In the genomic region with DNA sequence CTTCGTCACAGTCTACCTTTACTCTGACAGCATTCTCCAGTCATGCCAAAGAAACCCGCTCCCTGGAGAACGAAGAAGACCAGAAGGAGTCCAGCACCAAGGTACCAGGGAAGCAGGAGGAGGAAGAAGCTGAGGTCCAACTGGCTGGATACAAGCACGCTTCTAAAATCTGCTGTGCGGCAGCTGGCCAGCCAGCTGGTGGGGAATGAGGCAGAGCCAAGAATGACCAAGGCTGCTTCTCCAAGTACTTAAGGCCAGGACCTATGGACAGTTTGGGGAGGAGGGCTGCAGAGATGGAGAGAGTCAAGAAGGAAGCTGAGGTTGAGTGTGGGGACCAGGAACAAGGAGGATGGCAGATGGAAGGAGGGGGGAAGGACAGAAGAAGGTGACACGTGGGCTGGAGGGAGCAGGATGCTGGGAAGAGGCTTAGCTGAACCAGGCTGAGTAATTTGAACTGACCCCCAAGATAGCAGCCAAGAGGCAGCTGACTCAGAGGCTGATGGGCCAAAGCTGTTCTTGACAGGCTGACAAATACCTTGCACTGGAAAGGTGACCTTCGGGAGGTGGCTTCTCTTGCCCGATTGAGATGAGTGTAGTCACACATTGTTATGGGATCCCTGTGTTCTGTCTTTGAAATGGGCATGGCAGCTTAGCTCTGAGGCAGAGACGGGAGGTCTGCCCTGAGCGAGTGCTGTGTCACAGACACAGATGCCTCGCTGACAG, we compare ENCODE assay signal across 16 mouse cellular contexts. TPM values are rescaled to one million over a fixed set of nuclear protein-coding genes. Genes with fewer than 3 reads are reported as not detected.
DNase-seq lines count a peak whose midpoint lies in the region; ATAC-seq and TF ChIP-seq lines count a peak whose summit lies in the region.
"Had no signal": no experiment of that assay in that cellular context is flagged by ENCODE, and none has a peak within 500 bp of the region (broad histone marks: within the 10 kb centered on the region; RNA-seq: fewer than 3 reads in every experiment).

No protein-coding gene starts in this region.

- H3K4me1 ChIP-seq in heart, postnatal 0 days (ENCODE audit: control insufficient read depth, insufficient read depth) = peaks cover 27% of the 10 kb centered on the region
- H3K4me1 ChIP-seq: liver, embryonic 15.5 days had no signal

- no peaks in the 10 kb centered on the region for H3K9me3 ChIP-seq in heart, postnatal 0 days (replicated peaks; ENCODE audit: control insufficient read depth, low read length)
- H3K9me3 ChIP-seq: embryonic facial prominence, embryonic 10.5 days; hindbrain, embryonic 15.5 days; liver, embryonic 15.5 days had no signal

- H3K27me3 ChIP-seq in heart, postnatal 0 days (ENCODE audit: control insufficient read depth, insufficient read depth, low read length) = no peaks in the 10 kb centered on the region
- H3K27me3 ChIP-seq: hindbrain, embryonic 15.5 days; liver, embryonic 15.5 days had no signal

- H3K27ac ChIP-seq in heart, postnatal 0 days (ENCODE audit: low read depth) = peak overlapping the region; percentile 70
- H3K27ac ChIP-seq: embryonic facial prominence, embryonic 10.5 days; hindbrain, embryonic 15.5 days; kidney, postnatal 0 days; liver, embryonic 15.5 days had no signal

- 39% methylated on average over 11 of the region's 11 CpGs for WGBS in heart, postnatal 0 days

- DNase-seq in adrenal gland, postnatal 14 days = peak; percentile 51
- DNase-seq in adrenal gland, adult 18-20 months (ENCODE audit: low spot score in 2 of 2) = no peak
- peak; percentile 47 for DNase-seq in 3T3-L1 (ENCODE audit: low read depth, low spot score)
- peak; percentile 80 for DNase-seq in gastrocnemius, postnatal 25 days
- DNase-seq in heart, postnatal 0 days (ENCODE audit: low spot score) = peak; percentile 61
- DNase-seq in right cerebral cortex, adult 18-20 months = no peak
- DNase-seq in embryo, embryonic 10.5 days (ENCODE audit: low spot score) = no peak
- no peak for DNase-seq in embryo, embryonic 11 days
- DNase-seq: midbrain, embryonic 14.5 days; thymus, postnatal 36 days had no signal

- TF ChIP-seq CTCF in heart, postnatal 0 days (IDR thresholded peaks at IDR 0.05; ENCODE audit: low read depth) = no peak

- H3K4me3 ChIP-seq in heart, postnatal 0 days (ENCODE audit: low read depth, low read length) = no peak overlapping the region
- H3K4me3 ChIP-seq: embryonic facial prominence, embryonic 10.5 days; hindbrain, embryonic 15.5 days; liver, embryonic 15.5 days had no signal

- no peak overlapping the region for H3K4me2 ChIP-seq in heart, postnatal 0 days (ENCODE audit: low read depth, low read length)
- H3K4me2 ChIP-seq: hindbrain, embryonic 15.5 days; liver, embryonic 15.5 days had no signal

- no peak overlapping the region for H3K9ac ChIP-seq in heart, postnatal 0 days (replicated peaks; ENCODE audit: low read depth, low read length)
- H3K9ac ChIP-seq: hindbrain, embryonic 15.5 days; liver, embryonic 15.5 days had no signal

- TF ChIP-seq EP300 in heart, postnatal 0 days (IDR thresholded peaks at IDR 0.05; ENCODE audit: low read depth) = 0 out of 2 replicates have a peak, but pooled peaks have one; percentile 55

- peak; percentile 81 for ATAC-seq in heart, postnatal 0 days (ENCODE audit: insufficient read depth, low read depth)
- ATAC-seq: forebrain, embryonic 14.5 days had no signal

- no peaks in the 10 kb centered on the region for H3K36me3 ChIP-seq in heart, postnatal 0 days (replicated peaks; ENCODE audit: control insufficient read depth, insufficient read depth, low read length)
- H3K36me3 ChIP-seq: embryonic facial prominence, embryonic 10.5 days; hindbrain, embryonic 15.5 days; liver, embryonic 15.5 days had no signal

RNA-seq across cellular contexts. Expression of gene Togaram2, which starts 25.0 kb away (rescaled TPM):
- total RNA-seq in adrenal gland, postnatal 14 days (2021) = not detected in 2 replicates
- total RNA-seq in adrenal gland, adult 18-20 months (2021) = under 1 TPM in 1 of 2 experiments, not detected in 1; 0.13 TPM
- total RNA-seq in gastrocnemius, postnatal 25 days (2021) = 1 to 10 TPM; 2.3 to 6.4 TPM
- 0.46 and 2.7 TPM in 2 replicates for total RNA-seq in heart, postnatal 0 days (2014; rRNA removed; ENCODE audit: low replicate concordance)
- polyA plus RNA-seq in heart, postnatal 0 days (2015; fragmentation: Nextera tagmentation; extraction: Ambion mirVana) = 1.0 and 1.1 TPM in 2 replicates
- polyA plus RNA-seq: C2C12; liver, embryonic 15.5 days had no signal

RNA-seq across cellular contexts. Expression of gene Pcare, which starts 54.6 kb away (rescaled TPM):
- total RNA-seq in adrenal gland, postnatal 14 days (2021) = not detected in 2 replicates
- not detected for total RNA-seq in adrenal gland, adult 18-20 months (2021)
- under 1 TPM in 1 of 2 experiments, not detected in 1; 0.16 TPM for total RNA-seq in gastrocnemius, postnatal 25 days (2021)
- not detected in 2 replicates for total RNA-seq in heart, postnatal 0 days (2014; rRNA removed; ENCODE audit: low replicate concordance)
- 0.03 TPM in 1 of 2 replicates, not detected in the other for polyA plus RNA-seq in heart, postnatal 0 days (2015; fragmentation: Nextera tagmentation; extraction: Ambion mirVana)
- polyA plus RNA-seq: C2C12; embryonic facial prominence, embryonic 10.5 days; forebrain, embryonic 14.5 days; hindbrain, embryonic 15.5 days; kidney, postnatal 0 days; liver, embryonic 15.5 days; midbrain, embryonic 14.5 days had no signal

Comparison
In these comparisons a context has a peak if more than half of its experiments do, and no peak if none do; other contexts are left out.
1. DNase-seq: peak in adrenal gland, postnatal 14 days (single experiment), 3T3-L1 (single experiment), gastrocnemius, postnatal 25 days (single experiment) and heart, postnatal 0 days (single experiment); none in adrenal gland, adult 18-20 months (0 of 2), right cerebral cortex, adult 18-20 months (single experiment), embryo, embryonic 10.5 days (single experiment) and embryo, embryonic 11 days (single experiment).